ENCODE assay signal across 17 mouse cellular contexts in genomic region chr15:10868115-10868514, GRCm38 (mm10).
DNase-seq lines count a peak whose midpoint lies in the region; ATAC-seq lines count a peak whose summit lies in the region.
"Had no signal": no experiment of that assay in that cellular context is flagged by ENCODE, and none has a peak within 500 bp of the region (broad histone marks: within the 10 kb centered on the region; RNA-seq: fewer than 3 reads in every experiment).

No protein-coding gene starts in this region.

- H3K27ac ChIP-seq in embryonic facial prominence, embryonic 15.5 days (replicated peaks): peak overlapping the region; percentile 51; the same call in 1 of the 2 replicates
- H3K27ac ChIP-seq in stomach, embryonic 16.5 days (ENCODE audit: low read length): no peak overlapping the region
- H3K27ac ChIP-seq: forebrain, embryonic 13.5 days; heart, embryonic 15.5 days; kidney, postnatal 0 days; layer of hippocampus, adult 2 months; liver, embryonic 12.5 days; midbrain, embryonic 12.5 days; neural tube, embryonic 13.5 days had no signal

- WGBS in embryonic facial prominence, embryonic 15.5 days: 58% methylated on average over 7 of the region's 7 CpGs
- 71% methylated on average over 7 of the region's 7 CpGs for WGBS in stomach, embryonic 16.5 days

- no peak overlapping the region for H3K4me3 ChIP-seq in embryonic facial prominence, embryonic 15.5 days (replicated peaks)
- no peak overlapping the region for H3K4me3 ChIP-seq in stomach, embryonic 16.5 days (replicated peaks; ENCODE audit: low read length)
- H3K4me3 ChIP-seq: forebrain, embryonic 13.5 days; heart, embryonic 15.5 days; layer of hippocampus, adult 2 months; liver, embryonic 12.5 days; midbrain, embryonic 12.5 days; neural tube, embryonic 13.5 days had no signal

- no peaks in the 10 kb centered on the region for H3K27me3 ChIP-seq in embryonic facial prominence, embryonic 15.5 days
- no peaks in the 10 kb centered on the region for H3K27me3 ChIP-seq in stomach, embryonic 16.5 days (ENCODE audit: control insufficient read depth, insufficient read depth, low read length)
- H3K27me3 ChIP-seq: forebrain, embryonic 13.5 days; heart, embryonic 15.5 days; liver, embryonic 12.5 days; midbrain, embryonic 12.5 days; neural tube, embryonic 13.5 days had no signal

- 0 out of 2 replicates have a peak, but pooled peaks have one; percentile 6 for ATAC-seq in embryonic facial prominence, embryonic 15.5 days (ENCODE audit: insufficient number of reproducible peaks, low FRiP score, low TSS enrichment, low read depth)
- 0 out of 2 replicates have a peak, but pooled peaks have one; percentile 9 for ATAC-seq in stomach, embryonic 16.5 days (ENCODE audit: insufficient read depth, low FRiP score)
- ATAC-seq: inflammation-experienced regulatory T-cells, adult 6 months; liver, embryonic 12.5 days had no signal

- H3K36me3 ChIP-seq in embryonic facial prominence, embryonic 15.5 days: no peaks in the 10 kb centered on the region
- H3K36me3 ChIP-seq in stomach, embryonic 16.5 days (ENCODE audit: control insufficient read depth, insufficient read depth, low read length): no peaks in the 10 kb centered on the region
- H3K36me3 ChIP-seq: heart, embryonic 15.5 days; liver, embryonic 12.5 days; midbrain, embryonic 12.5 days; neural tube, embryonic 13.5 days had no signal

- H3K4me2 ChIP-seq in embryonic facial prominence, embryonic 15.5 days (replicated peaks): no peak overlapping the region
- H3K4me2 ChIP-seq in stomach, embryonic 16.5 days (ENCODE audit: low read depth, low read length): no peak overlapping the region
- H3K4me2 ChIP-seq: forebrain, embryonic 13.5 days; heart, embryonic 15.5 days; liver, embryonic 12.5 days; lung, embryonic 14.5 days; midbrain, embryonic 12.5 days; neural tube, embryonic 13.5 days had no signal

- H3K4me1 ChIP-seq in embryonic facial prominence, embryonic 15.5 days: peaks cover 25% of the 10 kb centered on the region
- H3K4me1 ChIP-seq in stomach, embryonic 16.5 days (ENCODE audit: control insufficient read depth, insufficient read depth, low read length): peaks cover 21% of the 10 kb centered on the region
- H3K4me1 ChIP-seq: forebrain, embryonic 13.5 days; liver, embryonic 12.5 days; neural tube, embryonic 13.5 days had no signal

- no peaks in the 10 kb centered on the region for H3K9me3 ChIP-seq in embryonic facial prominence, embryonic 15.5 days (replicated peaks)
- H3K9me3 ChIP-seq in stomach, embryonic 16.5 days (replicated peaks; ENCODE audit: control insufficient read depth, low read length): no peaks in the 10 kb centered on the region
- H3K9me3 ChIP-seq: forebrain, embryonic 13.5 days; heart, embryonic 15.5 days; liver, embryonic 12.5 days; midbrain, embryonic 12.5 days; neural tube, embryonic 13.5 days had no signal

- H3K9ac ChIP-seq in embryonic facial prominence, embryonic 15.5 days: no peak overlapping the region
- no peak overlapping the region for H3K9ac ChIP-seq in stomach, embryonic 16.5 days (ENCODE audit: low read length)
- H3K9ac ChIP-seq: forebrain, embryonic 13.5 days; heart, embryonic 15.5 days; liver, embryonic 12.5 days; lung, embryonic 14.5 days; midbrain, embryonic 12.5 days; neural tube, embryonic 13.5 days had no signal

- DNase-seq in frontal cortex, adult 2 months (ENCODE audit: extremely low spot score in 1 of 2, low spot score in 1 of 2): peak; percentile 17 to 50
- no peak for DNase-seq in frontal cortex, postnatal 25 days (ENCODE audit: low spot score in 2 of 2)
- peak; percentile 27 for DNase-seq in lung, postnatal 10 days
- DNase-seq in lung, postnatal 36 days: no peak
- no peak for DNase-seq in urinary bladder, postnatal 4 days (ENCODE audit: low spot score in 2 of 2)
- DNase-seq in kidney, postnatal 10 days: no peak

Comparison
In these comparisons a context has a peak if more than half of its experiments do, and no peak if none do; other contexts are left out.
1. DNase-seq: peak in frontal cortex, adult 2 months (2 of 2) and lung, postnatal 10 days (single experiment); none in frontal cortex, postnatal 25 days (0 of 2), lung, postnatal 36 days (single experiment), urinary bladder, postnatal 4 days (0 of 2) and kidney, postnatal 10 days (single experiment).